Comparison of ENCODE assay signal across 8 mouse cellular contexts in genomic region chr2:83940931-83941361, GRCm38 (mm10). TPM values are rescaled to one million over a fixed set of nuclear protein-coding genes. Genes with fewer than 3 reads are reported as not detected.
DNase-seq lines count a peak whose midpoint lies in the region; ATAC-seq lines count a peak whose summit lies in the region.

Gene Zswim2, minus strand, starts transcription at chr2:83941228.

- no peak within 1 kb of the TSS for H3K27ac ChIP-seq in intestine, embryonic 14.5 days (ENCODE audit: low read depth)
- H3K27ac ChIP-seq in midbrain, embryonic 10.5 days (replicated peaks) = peak within 1 kb of the TSS; percentile 66; the same call in 1 of the 2 replicates

- peak within 1 kb of the TSS; percentile 39 for H3K4me2 ChIP-seq in intestine, embryonic 14.5 days (ENCODE audit: low read length)

- H3K27me3 ChIP-seq in intestine, embryonic 14.5 days (replicated peaks; ENCODE audit: control insufficient read depth, insufficient read depth, low read length) = no peaks in the 10 kb centered on the region
- no peaks in the 10 kb centered on the region for H3K27me3 ChIP-seq in midbrain, embryonic 10.5 days (ENCODE audit: low read depth, poor library complexity, severe bottlenecking)

- WGBS in intestine, embryonic 14.5 days = 2% methylated on average over 20 of the region's 20 CpGs
- WGBS in midbrain, embryonic 10.5 days = under 1% methylated on average over 20 of the region's 20 CpGs

- DNase-seq in adrenal gland, postnatal 10 days = peak; percentile 26
- no peak for DNase-seq in adrenal gland, adult 18-20 months (ENCODE audit: low spot score in 2 of 2)
- peak; percentile 77 to 83 for DNase-seq in cerebellum, postnatal 10 days
- peak; percentile 78 to 83 for DNase-seq in frontal cortex, postnatal 10 days (ENCODE audit: low spot score in 2 of 2)
- DNase-seq in intestine, embryonic 14.5 days (ENCODE audit: low spot score) = peak; percentile 74
- peak; percentile 86 to 91 for DNase-seq in left cerebral cortex, adult 8-10 months (ENCODE audit: low spot score in 2 of 2)
- DNase-seq in midbrain, embryonic 10.5 days (ENCODE audit: low spot score) = peak; percentile 87
- peak; percentile 92 to 93 for DNase-seq in right cerebral cortex, postnatal 36 days (ENCODE audit: low spot score in 2 of 2)

- H3K36me3 ChIP-seq in intestine, embryonic 14.5 days (ENCODE audit: control insufficient read depth, insufficient read depth, low read length) = no peaks in the 10 kb centered on the region
- no peaks in the 10 kb centered on the region for H3K36me3 ChIP-seq in midbrain, embryonic 10.5 days

- no peak within 1 kb of the TSS for H3K9ac ChIP-seq in intestine, embryonic 14.5 days (ENCODE audit: low read length)

- peak within 1 kb of the TSS; percentile 16; the same call in 1 of the 2 replicates for H3K4me3 ChIP-seq in intestine, embryonic 14.5 days (ENCODE audit: low read depth, low read length)
- peak within 1 kb of the TSS; percentile 52 for H3K4me3 ChIP-seq in midbrain, embryonic 10.5 days

- H3K9me3 ChIP-seq in intestine, embryonic 14.5 days (ENCODE audit: control insufficient read depth, low read length) = no peaks in the 10 kb centered on the region
- H3K9me3 ChIP-seq in midbrain, embryonic 10.5 days (replicated peaks) = no peaks in the 10 kb centered on the region

- ATAC-seq in intestine, embryonic 14.5 days (replicated peaks; ENCODE audit: low FRiP score, low TSS enrichment, low read depth) = peak; percentile 47

- H3K4me1 ChIP-seq in intestine, embryonic 14.5 days (replicated peaks; ENCODE audit: control insufficient read depth, insufficient read depth, low read length) = no peaks in the 10 kb centered on the region
- H3K4me1 ChIP-seq in midbrain, embryonic 10.5 days = peaks cover 10% of the 10 kb centered on the region

RNA-seq across cellular contexts. Expression of gene Zswim2, which starts in this region (rescaled TPM):
- total RNA-seq in adrenal gland, postnatal 10 days (2021) = not detected
- not detected for total RNA-seq in adrenal gland, adult 18-20 months (2021)
- not detected in 2 replicates for polyA plus RNA-seq in intestine, embryonic 14.5 days (2014; fragmentation: Nextera tagmentation; extraction: Ambion mirVana)
- total RNA-seq in left cerebral cortex, adult 8-10 months (2022) = under 1 TPM in 1 of 4 experiments, not detected in 3; 0.30 TPM
- polyA plus RNA-seq in midbrain, embryonic 10.5 days (2016; fragmentation: Nextera tagmentation; extraction: Ambion mirVana) = not detected in 2 replicates

Comparison
In these comparisons a context has a peak if more than half of its experiments do, and no peak if none do; other contexts are left out.
1. Peak in DNase-seq in adrenal gland, postnatal 10 days; RNA of the gene not detected or under 1 TPM.
2. Peak in DNase-seq, ATAC-seq, H3K4me3 ChIP-seq and H3K4me2 ChIP-seq in intestine, embryonic 14.5 days; RNA of the gene not detected or under 1 TPM.
3. Peak in DNase-seq in left cerebral cortex, adult 8-10 months; RNA of the gene not detected or under 1 TPM.
4. Peak in DNase-seq, H3K4me3 ChIP-seq and H3K27ac ChIP-seq in midbrain, embryonic 10.5 days; RNA of the gene not detected or under 1 TPM.
5. DNase-seq: peak in cerebellum, postnatal 10 days (2 of 2), frontal cortex, postnatal 10 days (2 of 2) and right cerebral cortex, postnatal 36 days (2 of 2); none in adrenal gland, adult 18-20 months (0 of 2).